Mouse (Mus musculus) liver, embryonic 12.5 days (tissue): ENCODE data around the gene Usp17lb. TPM values are rescaled to one million over a fixed set of nuclear protein-coding genes. Genes with fewer than 3 reads are reported as not detected.

Experiments used
- polyA plus RNA-seq: library from polyadenylated mRNA; unstranded; fragments of >200 nt; fragmentation: Nextera tagmentation; extraction: Ambion mirVana; gene quantifications from 2 replicates; pipeline ENCODE4 v1.2.1, GENCODE M21; 2016

Gene Usp17lb
- polyA plus RNA-seq, 1 experiment from 2014 or later = not detected

Other genes with a start within 250 kb of the Usp17lb start
- not detected in 2 replicates for gene Olfr655, start 240.8 kb downstream of the Usp17lb start, polyA plus RNA-seq
- gene Olfr656, start 228.6 kb downstream of the Usp17lb start, polyA plus RNA-seq = not detected in 2 replicates
- not detected in 2 replicates for gene Olfr657, start 217.8 kb downstream of the Usp17lb start, polyA plus RNA-seq
- gene Olfr658, start 195.3 kb downstream of the Usp17lb start, polyA plus RNA-seq = not detected in 2 replicates
- not detected in 2 replicates for gene Olfr659, start 175.8 kb downstream of the Usp17lb start, polyA plus RNA-seq
- not detected in 2 replicates for gene Olfr661, start 156.1 kb downstream of the Usp17lb start, polyA plus RNA-seq
- not detected in 2 replicates for gene Usp17le, start 65.1 kb downstream of the Usp17lb start, polyA plus RNA-seq
- not detected in 2 replicates for gene Usp17la, start 14.4 kb upstream of the Usp17lb start, polyA plus RNA-seq
- not detected in 2 replicates for gene Olfr665, start 35.4 kb upstream of the Usp17lb start, polyA plus RNA-seq
- gene Olfr666, start 53.3 kb upstream of the Usp17lb start, polyA plus RNA-seq = not detected in 2 replicates
- gene Olfr667, start 78.9 kb upstream of the Usp17lb start, polyA plus RNA-seq = not detected in 2 replicates
- not detected in 2 replicates for gene Olfr668, start 85.5 kb upstream of the Usp17lb start, polyA plus RNA-seq
- gene Olfr669, start 91.6 kb upstream of the Usp17lb start, polyA plus RNA-seq = not detected in 2 replicates
- not detected in 2 replicates for gene Olfr670, start 120.0 kb upstream of the Usp17lb start, polyA plus RNA-seq
- gene Olfr671, start 136.5 kb upstream of the Usp17lb start, polyA plus RNA-seq = not detected in 2 replicates
- not detected in 2 replicates for gene Olfr672, start 159.4 kb upstream of the Usp17lb start, polyA plus RNA-seq
- gene Olfr675, start 185.9 kb upstream of the Usp17lb start, polyA plus RNA-seq = not detected in 2 replicates
- gene Olfr676, start 190.1 kb upstream of the Usp17lb start, polyA plus RNA-seq = not detected in 2 replicates
- gene Olfr677, start 208.8 kb upstream of the Usp17lb start, polyA plus RNA-seq = not detected in 2 replicates
- not detected in 2 replicates for gene Olfr678, start 221.9 kb upstream of the Usp17lb start, polyA plus RNA-seq
- gene Olfr679, start 238.6 kb upstream of the Usp17lb start, polyA plus RNA-seq = not detected in 2 replicates